Mouse (Mus musculus) skeletal muscle tissue, adult 2 months (tissue): ENCODE measurements at regions not wholly inside any gene's neighbourhood (a gene's known extent, or its start where the extent isn't known, plus 50 kb on each side); places are given as distances from the start of the nearest gene placed in this dataset.

Experiments
- DNase-seq: peaks from one replicate; pipeline ENCODE4 v3.0.0-alpha.2; 2012; ENCODE audit warnings: low read depth, low spot score

GRCm38 (mm10) chr1:183962486-183962885 lies 50.6 kb upstream of the Dusp10 start:
- no peak for DNase-seq

GRCm38 (mm10) chr1:183963286-183963685 lies 49.8 kb upstream of the Dusp10 start:
- DNase-seq: no peak
